Mouse (Mus musculus): ENCODE measurements around the gene Mgmt. TPM values are rescaled to one million over a fixed set of nuclear protein-coding genes. Genes with fewer than 3 reads are reported as not detected.
A peak's percentile ranks its signal among the peaks of the same experiment; 100 is the strongest.

Mgmt gene
- polyA plus RNA-seq, 1 experiment from 2014 or later = 5.8 TPM

GRCm38 (mm10) chr7:137034986-137035385 is 140.6 kb downstream of the Mgmt start:
- H3K4me1 ChIP-seq (replicated peaks) = peaks cover 15% of the 10 kb centered on the region
- no peak overlapping the region for H3K27ac ChIP-seq
- no peak overlapping the region for H3K9ac ChIP-seq (replicated peaks)
- no peaks in the 10 kb centered on the region for H3K36me3 ChIP-seq
- 0 out of 2 replicates have a peak, but pooled peaks cover 6% of the 10 kb centered on the region for H3K27me3 ChIP-seq
- peaks cover 11% of the 10 kb centered on the region for H3K9me3 ChIP-seq
- H3K4me3 ChIP-seq (replicated peaks) = no peak overlapping the region
- H3K4me2 ChIP-seq = no peak overlapping the region
- WGBS = 91% methylated on average over 3 of the region's 3 CpGs
- ATAC-seq (ENCODE audit: insufficient number of reproducible peaks, insufficient read depth, low FRiP score, low TSS enrichment, low read depth) = no peak

- 66% methylated on average over 5 of the region's 5 CpGs for WGBS
- no peak overlapping the region for H3K27ac ChIP-seq
Observed at GRCm38 (mm10) chr7:137035916-137036315, 141.5 kb downstream of the Mgmt start.

GRCm38 (mm10) chr7:137037471-137037870 is 143.1 kb downstream of the Mgmt start:
- Histone ChIP-seq H3K4me1 (replicated peaks) (peaks cover 19% of the 10 kb centered on the region), H3K4me2 (no peak overlapping the region), H3K36me3 (no peaks in the 10 kb centered on the region), H3K9ac (replicated peaks) (no peak overlapping the region), H3K9me3 (peaks cover 6% of the 10 kb centered on the region; the same call in 1 of the 2 replicates), H3K27ac (no peak overlapping the region), H3K27me3 (peaks cover 8% of the 10 kb centered on the region; the same call in 1 of the 2 replicates), H3K4me3 (replicated peaks) (no peak overlapping the region)
- no peak for ATAC-seq (ENCODE audit: insufficient number of reproducible peaks, insufficient read depth, low FRiP score, low TSS enrichment, low read depth)
- 83% methylated on average over 4 of the region's 4 CpGs for WGBS

More at GRCm38 (mm10) chr7:137035916-137036315, 141.5 kb downstream of the Mgmt start:
- H3K9me3 ChIP-seq = peaks cover 6% of the 10 kb centered on the region; the same call in 1 of the 2 replicates
- no peak for ATAC-seq (ENCODE audit: insufficient number of reproducible peaks, insufficient read depth, low FRiP score, low TSS enrichment, low read depth)
- H3K36me3 ChIP-seq = no peaks in the 10 kb centered on the region
- H3K27me3 ChIP-seq = 0 out of 2 replicates have a peak, but pooled peaks cover 6% of the 10 kb centered on the region
- H3K9ac ChIP-seq (replicated peaks) = no peak overlapping the region
- H3K4me2 ChIP-seq = no peak overlapping the region
- peaks cover 16% of the 10 kb centered on the region for H3K4me1 ChIP-seq (replicated peaks)
- no peak overlapping the region for H3K4me3 ChIP-seq (replicated peaks)

- Histone ChIP-seq H3K36me3 (no peaks in the 10 kb centered on the region), H3K27ac (no peak overlapping the region), H3K27me3 (peaks cover 8% of the 10 kb centered on the region; the same call in 1 of the 2 replicates), H3K4me3 (replicated peaks) (no peak overlapping the region), H3K4me2 (no peak overlapping the region), H3K9me3 (peaks cover 6% of the 10 kb centered on the region; the same call in 1 of the 2 replicates), H3K4me1 (replicated peaks) (peaks cover 19% of the 10 kb centered on the region), H3K9ac (replicated peaks) (no peak overlapping the region)
- 73% methylated on average over 5 of the region's 5 CpGs for WGBS
- ATAC-seq (ENCODE audit: insufficient number of reproducible peaks, insufficient read depth, low FRiP score, low TSS enrichment, low read depth) = no peak
Observed at GRCm38 (mm10) chr7:137037872-137038271, 143.5 kb downstream of the Mgmt start.

GRCm38 (mm10) chr7:137038311-137038945 is 144.0 kb downstream of the Mgmt start:
- Histone ChIP-seq H3K27me3 (peaks cover 8% of the 10 kb centered on the region; the same call in 1 of the 2 replicates), H3K27ac (no peak overlapping the region), H3K9ac (replicated peaks) (no peak overlapping the region), H3K9me3 (peaks cover 6% of the 10 kb centered on the region; the same call in 1 of the 2 replicates), H3K4me2 (no peak overlapping the region), H3K4me1 (replicated peaks) (peaks cover 19% of the 10 kb centered on the region), H3K36me3 (no peaks in the 10 kb centered on the region), H3K4me3 (replicated peaks) (no peak overlapping the region)
- 67% methylated on average over 10 of the region's 10 CpGs for WGBS
- ATAC-seq (ENCODE audit: insufficient number of reproducible peaks, insufficient read depth, low FRiP score, low TSS enrichment, low read depth) = no peak

- Histone ChIP-seq H3K27ac (no peak overlapping the region), H3K27me3 (peaks cover 8% of the 10 kb centered on the region; the same call in 1 of the 2 replicates), H3K4me2 (no peak overlapping the region), H3K36me3 (no peaks in the 10 kb centered on the region), H3K4me1 (replicated peaks) (peaks cover 19% of the 10 kb centered on the region), H3K9ac (replicated peaks) (no peak overlapping the region), H3K9me3 (peaks cover 6% of the 10 kb centered on the region; the same call in 1 of the 2 replicates), H3K4me3 (replicated peaks) (no peak overlapping the region)
- 55% methylated on average over 7 of the region's 7 CpGs for WGBS
- no peak for ATAC-seq (ENCODE audit: insufficient number of reproducible peaks, insufficient read depth, low FRiP score, low TSS enrichment, low read depth)
Observed at GRCm38 (mm10) chr7:137038946-137039320, 144.5 kb downstream of the Mgmt start.

- 43% methylated on average over 8 of the region's 8 CpGs for WGBS
- no peak overlapping the region for H3K4me2 ChIP-seq
- H3K9me3 ChIP-seq = no peaks in the 10 kb centered on the region
- no peaks in the 10 kb centered on the region for H3K36me3 ChIP-seq
- peaks cover 19% of the 10 kb centered on the region for H3K4me1 ChIP-seq (replicated peaks)
- no peak overlapping the region for H3K27ac ChIP-seq
- H3K27me3 ChIP-seq = peaks cover 8% of the 10 kb centered on the region; the same call in 1 of the 2 replicates
- no peak for ATAC-seq (ENCODE audit: insufficient number of reproducible peaks, insufficient read depth, low FRiP score, low TSS enrichment, low read depth)
- no peak overlapping the region for H3K9ac ChIP-seq (replicated peaks)
- no peak overlapping the region for H3K4me3 ChIP-seq (replicated peaks)
Observed at GRCm38 (mm10) chr7:137040646-137041045, 146.2 kb downstream of the Mgmt start.

- 90% methylated on average over 4 of the region's 4 CpGs for WGBS
- Histone ChIP-seq H3K36me3 (no peaks in the 10 kb centered on the region), H3K9ac (replicated peaks) (no peak overlapping the region), H3K27ac (no peak overlapping the region), H3K4me3 (replicated peaks) (no peak overlapping the region), H3K4me1 (replicated peaks) (peaks cover 10% of the 10 kb centered on the region), H3K27me3 (peaks cover 3% of the 10 kb centered on the region; the same call in 1 of the 2 replicates), H3K4me2 (no peak overlapping the region), H3K9me3 (0 out of 2 replicates have a peak, but pooled peaks cover 3% of the 10 kb centered on the region)
- no peak for ATAC-seq (ENCODE audit: insufficient number of reproducible peaks, insufficient read depth, low FRiP score, low TSS enrichment, low read depth)
Observed at GRCm38 (mm10) chr7:137046891-137047290, 152.5 kb downstream of the Mgmt start.

- Histone ChIP-seq H3K27me3 (0 out of 2 replicates have a peak, but pooled peaks cover 3% of the 10 kb centered on the region), H3K36me3 (no peaks in the 10 kb centered on the region), H3K9ac (replicated peaks) (no peak overlapping the region), H3K9me3 (0 out of 2 replicates have a peak, but pooled peaks cover 4% of the 10 kb centered on the region), H3K4me1 (replicated peaks) (peaks cover 10% of the 10 kb centered on the region), H3K4me2 (no peak overlapping the region), H3K27ac (no peak overlapping the region), H3K4me3 (replicated peaks) (no peak overlapping the region)
- peak; percentile 73; the same call in 1 of the 2 replicates for ATAC-seq (ENCODE audit: insufficient number of reproducible peaks, insufficient read depth, low FRiP score, low TSS enrichment, low read depth)
- WGBS = 58% methylated on average over 8 of the region's 8 CpGs
Observed at GRCm38 (mm10) chr7:137048086-137048922, 153.9 kb downstream of the Mgmt start.

GRCm38 (mm10) chr7:137054343-137054742 is 159.9 kb downstream of the Mgmt start:
- ATAC-seq (ENCODE audit: insufficient number of reproducible peaks, insufficient read depth, low FRiP score, low TSS enrichment, low read depth) = no peak
- H3K9me3 ChIP-seq = 0 out of 2 replicates have a peak, but pooled peaks cover 4% of the 10 kb centered on the region
- no peaks in the 10 kb centered on the region for H3K27me3 ChIP-seq
- no peak overlapping the region for H3K27ac ChIP-seq
- H3K9ac ChIP-seq (replicated peaks) = no peak overlapping the region
- H3K36me3 ChIP-seq = no peaks in the 10 kb centered on the region
- no peak overlapping the region for H3K4me3 ChIP-seq (replicated peaks)
- H3K4me2 ChIP-seq = no peak overlapping the region
- H3K4me1 ChIP-seq (replicated peaks) = peaks cover 4% of the 10 kb centered on the region; the same call in 1 of the 2 replicates
- WGBS = 77% methylated on average over 5 of the region's 5 CpGs

- Histone ChIP-seq H3K4me2 (no peak overlapping the region), H3K27me3 (no peaks in the 10 kb centered on the region), H3K4me1 (replicated peaks) (peaks cover 4% of the 10 kb centered on the region; the same call in 1 of the 2 replicates), H3K9ac (replicated peaks) (no peak overlapping the region), H3K9me3 (0 out of 2 replicates have a peak, but pooled peaks cover 4% of the 10 kb centered on the region), H3K4me3 (replicated peaks) (no peak overlapping the region), H3K27ac (no peak overlapping the region), H3K36me3 (no peaks in the 10 kb centered on the region)
- 36% methylated on average over 5 of the region's 5 CpGs for WGBS
- ATAC-seq (ENCODE audit: insufficient number of reproducible peaks, insufficient read depth, low FRiP score, low TSS enrichment, low read depth) = no peak
Observed at GRCm38 (mm10) chr7:137056126-137056525, 161.7 kb downstream of the Mgmt start.
